Mouse (Mus musculus) midbrain, embryonic 14.5 days (tissue): ENCODE measurements around the gene Igsf3. TPM values are rescaled to one million over a fixed set of nuclear protein-coding genes. Genes with fewer than 3 reads are reported as not detected.

ENCODE experiments used
- ATAC-seq: fragments of 200-750 bp; cut with Nextera tagmentation; 2 replicates; pipeline ENCODE4 v1.8.0; 2017; ENCODE audit warnings: moderate number of reproducible peaks, moderate library complexity; ENCODE audit not compliant: low FRiP score, low TSS enrichment
- DNase-seq: peaks from one replicate; pipeline ENCODE4 v3.0.0-alpha.2; 2015
- H3K27ac ChIP-seq: fragments of 300-500 bp; sonication (generic); replicated peaks from 2 replicates; pipeline ENCODE4 v1.5.1; 2014; ENCODE audit warnings: mild to moderate bottlenecking, low read depth, low read length, moderate library complexity
- H3K27me3 ChIP-seq: fragments of 300-500 bp; sonication (generic); 2 replicates; pipeline ENCODE4 v1.6.1; 2014; ENCODE audit warnings: low read length, control low read depth, mixed read lengths; ENCODE audit not compliant: control insufficient read depth, insufficient read depth
- H3K36me3 ChIP-seq: fragments of 300-500 bp; sonication (generic); 2 replicates; pipeline ENCODE4 v1.6.1; 2014; ENCODE audit warnings: low read length, control low read depth; ENCODE audit not compliant: control insufficient read depth, insufficient read depth
- H3K4me1 ChIP-seq: fragments of 300-500 bp; sonication (generic); 2 replicates; pipeline ENCODE4 v1.6.1; 2014; ENCODE audit warnings: mild to moderate bottlenecking, antibody characterized with exemption, low read length, control low read depth; ENCODE audit not compliant: control insufficient read depth, insufficient read depth
- H3K4me2 ChIP-seq: fragments of 300-500 bp; sonication (generic); 2 replicates; pipeline ENCODE4 v1.6.1; 2014; ENCODE audit warnings: mild to moderate bottlenecking, low read length, moderate library complexity
- H3K4me3 ChIP-seq: fragments of 300-500 bp; sonication (generic); replicated peaks from 2 replicates; pipeline ENCODE4 v1.5.1; 2014; ENCODE audit warnings: low read depth, low read length
- H3K9ac ChIP-seq: fragments of 300-500 bp; sonication (generic); replicated peaks from 2 replicates; pipeline ENCODE4 v1.6.1; 2014; ENCODE audit warnings: mild to moderate bottlenecking, low read length, moderate library complexity
- H3K9me3 ChIP-seq: fragments of 300-500 bp; sonication (generic); 2 replicates; pipeline ENCODE4 v1.6.1; 2016; ENCODE audit warnings: low read length, control low read depth, mixed read lengths; ENCODE audit not compliant: control insufficient read depth
- WGBS: fragments of 180-500 bp; shearing (Covaris S2); extraction: QIAGEN DNeasy Blood & Tissue Kit; methylation state at CpG from one replicate; pipeline ENCODE4 v1.1.7; 2014; 5-methylcytosine and 5-hydroxymethylcytosine counted together
- polyA plus RNA-seq: library from polyadenylated mRNA; unstranded; fragments of >200 nt; fragmentation: Nextera tagmentation; extraction: Ambion mirVana; gene quantifications from 2 replicates; pipeline ENCODE4 v1.2.1, GENCODE M21; 2014

Gene Igsf3
- polyA plus RNA-seq, 1 experiment from 2014 or later = 62.0 TPM

DNA sequence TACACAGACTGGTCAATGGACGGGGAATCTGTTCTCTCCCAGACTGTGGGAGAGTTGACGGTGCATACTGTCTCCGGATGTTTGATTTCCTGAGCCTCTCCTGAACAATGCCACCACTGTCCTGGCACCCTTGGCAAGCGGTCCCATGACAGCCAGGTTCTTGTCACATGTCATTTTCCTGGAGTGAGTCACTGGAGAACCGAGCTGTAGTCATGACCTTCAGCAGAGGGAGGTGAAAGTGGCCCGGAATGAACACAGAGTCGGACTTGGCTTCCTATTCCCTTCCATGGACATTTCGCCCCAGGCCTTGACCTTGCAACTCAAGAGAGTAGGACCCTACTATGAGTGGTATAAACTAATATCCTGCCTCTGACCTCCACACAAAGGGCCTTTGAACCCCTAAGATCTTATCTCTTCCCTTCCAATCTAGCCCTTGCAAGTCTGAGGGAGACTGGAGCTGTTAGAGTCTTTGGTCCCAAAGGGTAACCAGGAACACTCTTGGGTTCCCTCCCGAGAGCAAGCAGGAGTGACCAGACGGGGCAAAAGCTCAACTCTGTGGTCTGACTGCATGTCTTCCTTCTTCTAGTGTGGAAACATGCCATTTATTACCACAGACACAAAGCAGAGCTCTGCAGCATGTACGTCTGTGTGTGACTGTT, 123.6 kb downstream of the Igsf3 start:
- no peaks in the 10 kb centered on the region for H3K27me3 ChIP-seq

DNA sequence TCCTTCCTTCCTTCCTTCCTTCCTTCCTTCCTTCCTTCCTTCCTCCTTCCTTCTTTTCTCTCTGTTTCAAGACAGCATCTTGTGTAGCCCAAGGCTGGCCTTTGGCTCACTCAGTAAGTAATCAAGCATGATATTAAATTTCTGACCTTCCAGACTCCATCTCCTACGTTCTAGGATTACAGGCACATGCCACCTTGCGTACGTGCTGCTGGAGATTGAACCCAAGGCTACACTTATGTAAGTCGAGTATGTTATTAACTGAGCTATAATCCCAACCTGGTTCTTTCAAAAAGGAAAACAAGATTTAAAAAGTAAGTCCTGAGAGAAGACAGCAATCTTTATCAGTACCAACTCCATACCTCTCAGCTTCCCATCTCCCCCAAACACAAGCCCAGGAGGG, 124.7 kb downstream of the Igsf3 start:
- Histone ChIP-seq H3K27ac (no peak overlapping the region), H3K9ac (no peak overlapping the region), H3K4me2 (no peak overlapping the region), H3K27me3 (no peaks in the 10 kb centered on the region), H3K9me3 (no peaks in the 10 kb centered on the region), H3K4me3 (no peak overlapping the region), H3K36me3 (no peaks in the 10 kb centered on the region), H3K4me1 (peaks cover 8% of the 10 kb centered on the region)
- ATAC-seq = no peak
- WGBS = 76% methylated on average over 4 of the region's 4 CpGs
- DNase-seq = no peak

More for the DNA sequence above, 123.6 kb downstream of the Igsf3 start:
- DNase-seq (no peak), ATAC-seq (no peak)
- Histone ChIP-seq H3K9ac (no peak overlapping the region), H3K36me3 (no peaks in the 10 kb centered on the region), H3K9me3 (no peaks in the 10 kb centered on the region), H3K4me2 (no peak overlapping the region), H3K27ac (no peak overlapping the region), H3K4me3 (no peak overlapping the region), H3K4me1 (peaks cover 5% of the 10 kb centered on the region; the same call in 1 of the 2 replicates)
- 89% methylated on average over 11 of the region's 11 CpGs for WGBS

DNA sequence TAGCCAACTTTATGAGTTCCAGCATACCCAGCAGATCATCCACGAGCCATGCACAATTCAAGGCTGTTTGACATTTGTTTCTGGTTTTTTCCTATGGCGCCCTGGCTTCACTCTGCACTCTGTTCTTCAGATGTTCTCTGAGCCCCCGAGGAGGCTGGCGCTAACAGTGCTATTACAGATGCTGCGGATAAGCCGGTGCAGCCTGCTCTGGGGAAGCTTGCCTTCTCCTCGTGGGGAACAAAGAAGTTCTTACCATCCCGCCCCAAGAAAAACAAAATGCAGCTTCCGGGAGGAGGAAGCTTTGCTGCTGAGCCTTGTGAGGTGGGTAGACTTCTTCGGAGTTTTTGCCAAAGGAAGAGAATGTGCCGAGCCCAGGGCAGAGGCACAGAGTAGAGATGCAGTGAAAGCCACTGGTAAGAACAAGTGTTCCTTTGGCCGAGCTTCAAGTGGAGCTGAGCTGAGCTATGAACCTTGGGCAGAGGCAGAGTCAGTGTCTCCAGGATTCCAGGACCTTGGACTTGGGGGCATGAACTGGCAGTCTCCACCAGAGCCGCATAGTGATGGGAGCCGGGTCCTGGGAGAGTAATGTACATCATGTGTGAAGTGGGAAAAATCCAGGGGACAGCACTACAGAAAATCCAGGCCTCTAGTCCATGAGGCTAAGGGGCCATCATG, 125.3 kb downstream of the Igsf3 start:
- Histone ChIP-seq H3K36me3 (no peaks in the 10 kb centered on the region), H3K4me1 (peaks cover 10% of the 10 kb centered on the region), H3K27me3 (no peaks in the 10 kb centered on the region), H3K27ac (no peak overlapping the region), H3K4me2 (no peak overlapping the region), H3K9me3 (no peaks in the 10 kb centered on the region), H3K4me3 (no peak overlapping the region), H3K9ac (no peak overlapping the region)
- ATAC-seq = no peak
- peak; percentile 49 for DNase-seq
- WGBS = 38% methylated on average over 14 of the region's 14 CpGs

DNA sequence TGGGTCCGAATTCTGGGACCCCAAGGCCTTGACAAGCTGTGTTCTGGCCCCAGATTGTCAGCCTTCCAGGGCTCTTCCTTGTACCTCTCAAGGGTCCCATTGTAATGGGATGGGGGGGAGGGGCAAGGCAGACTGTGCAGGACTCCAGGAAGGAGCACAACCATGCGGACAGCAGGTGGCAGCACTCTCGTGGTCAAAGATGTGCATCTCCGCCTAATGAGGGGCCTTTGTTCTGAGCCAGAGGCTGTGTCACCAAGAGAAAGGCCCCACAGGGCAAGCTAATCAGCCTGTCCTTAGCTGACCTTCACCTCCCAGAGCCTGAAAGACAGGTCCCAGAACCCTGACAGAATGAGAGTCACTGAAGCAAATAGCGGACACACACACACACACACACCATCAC, 129.3 kb downstream of the Igsf3 start:
- H3K27ac ChIP-seq = peak overlapping the region; percentile 41; the same call in 1 of the 2 replicates
- peak; percentile 92 for DNase-seq
- 22% methylated on average over 5 of the region's 5 CpGs for WGBS
- H3K9me3 ChIP-seq = no peaks in the 10 kb centered on the region
- peak; percentile 84; the same call in 1 of the 2 replicates for ATAC-seq
- no peak overlapping the region for H3K9ac ChIP-seq
- no peak overlapping the region for H3K4me3 ChIP-seq
- no peaks in the 10 kb centered on the region for H3K27me3 ChIP-seq
- peaks cover 10% of the 10 kb centered on the region for H3K4me1 ChIP-seq
- H3K4me2 ChIP-seq = no peak overlapping the region
- no peaks in the 10 kb centered on the region for H3K36me3 ChIP-seq

DNA sequence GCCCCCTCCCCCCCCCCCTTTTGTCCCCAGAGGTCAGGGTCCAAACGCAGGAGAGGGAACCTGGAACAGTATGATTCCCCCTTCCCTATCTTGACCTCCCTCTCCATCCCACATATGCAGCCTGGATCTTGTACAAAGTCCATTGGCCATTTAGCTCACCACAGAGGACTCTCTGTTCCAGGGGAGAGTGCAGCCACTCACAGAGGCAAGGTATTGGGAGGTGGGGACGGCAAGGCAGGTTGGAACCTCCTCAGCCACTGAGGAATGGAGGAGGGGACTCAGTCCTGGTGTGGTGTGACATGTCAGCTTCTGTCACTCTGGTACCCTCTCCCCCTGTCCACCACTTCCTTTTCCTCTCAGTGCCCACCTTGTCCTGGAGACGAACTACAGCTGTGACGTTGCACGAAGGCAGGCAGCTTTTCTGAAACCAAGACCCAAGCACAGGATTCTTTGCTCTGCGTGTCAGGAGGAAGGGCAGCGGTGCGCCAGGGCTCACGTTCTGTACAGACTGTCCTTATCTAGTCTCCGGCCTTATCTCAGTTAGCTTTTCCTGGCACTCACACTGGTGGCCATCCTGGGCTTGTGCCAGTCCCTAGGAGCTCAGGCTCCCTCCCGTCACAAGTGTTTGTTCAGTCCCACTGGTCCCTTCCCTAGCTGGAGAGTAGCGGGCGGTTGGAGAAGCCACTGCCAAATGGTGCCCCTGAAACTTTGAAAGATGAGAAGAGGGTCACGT, 130.3 kb downstream of the Igsf3 start:
- peaks cover 8% of the 10 kb centered on the region for H3K4me1 ChIP-seq
- H3K27ac ChIP-seq = 0 out of 2 replicates have a peak overlapping the region, but pooled peaks have one; percentile 41
- no peak for DNase-seq
- H3K9ac ChIP-seq = no peak overlapping the region
- 77% methylated on average over 14 of the region's 14 CpGs for WGBS
- ATAC-seq = no peak
- no peak overlapping the region for H3K4me2 ChIP-seq
- H3K4me3 ChIP-seq = no peak overlapping the region
- 0 out of 2 replicates have a peak, but pooled peaks cover 5% of the 10 kb centered on the region for H3K9me3 ChIP-seq
- no peaks in the 10 kb centered on the region for H3K36me3 ChIP-seq
- no peaks in the 10 kb centered on the region for H3K27me3 ChIP-seq

DNA sequence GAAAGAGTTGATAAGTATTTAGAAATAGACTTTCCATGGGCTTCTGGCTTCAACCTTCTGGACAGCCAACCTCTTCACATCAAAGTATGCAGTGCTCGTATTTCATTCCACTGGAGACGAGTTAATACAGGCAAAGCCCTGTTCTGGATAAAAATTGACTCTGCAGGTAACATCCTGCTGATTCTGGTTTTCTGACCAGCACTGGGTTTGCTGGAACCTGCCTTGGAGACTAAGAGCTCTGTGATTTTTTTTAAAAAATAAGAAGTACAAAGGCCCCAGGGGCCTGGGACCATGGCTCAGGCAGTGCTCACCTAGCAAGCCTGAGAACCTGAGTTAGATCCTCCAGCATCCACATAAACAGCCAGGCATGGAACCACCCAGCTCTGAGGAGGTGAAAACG, 130.9 kb downstream of the Igsf3 start:
- Histone ChIP-seq H3K27ac (no peak overlapping the region), H3K27me3 (no peaks in the 10 kb centered on the region), H3K9ac (no peak overlapping the region), H3K4me2 (no peak overlapping the region), H3K36me3 (no peaks in the 10 kb centered on the region), H3K4me1 (peaks cover 4% of the 10 kb centered on the region; the same call in 1 of the 2 replicates), H3K9me3 (0 out of 2 replicates have a peak, but pooled peaks cover 5% of the 10 kb centered on the region), H3K4me3 (no peak overlapping the region)
- WGBS = 81% methylated on average over 3 of the region's 3 CpGs
- ATAC-seq (no peak), DNase-seq (no peak)

DNA sequence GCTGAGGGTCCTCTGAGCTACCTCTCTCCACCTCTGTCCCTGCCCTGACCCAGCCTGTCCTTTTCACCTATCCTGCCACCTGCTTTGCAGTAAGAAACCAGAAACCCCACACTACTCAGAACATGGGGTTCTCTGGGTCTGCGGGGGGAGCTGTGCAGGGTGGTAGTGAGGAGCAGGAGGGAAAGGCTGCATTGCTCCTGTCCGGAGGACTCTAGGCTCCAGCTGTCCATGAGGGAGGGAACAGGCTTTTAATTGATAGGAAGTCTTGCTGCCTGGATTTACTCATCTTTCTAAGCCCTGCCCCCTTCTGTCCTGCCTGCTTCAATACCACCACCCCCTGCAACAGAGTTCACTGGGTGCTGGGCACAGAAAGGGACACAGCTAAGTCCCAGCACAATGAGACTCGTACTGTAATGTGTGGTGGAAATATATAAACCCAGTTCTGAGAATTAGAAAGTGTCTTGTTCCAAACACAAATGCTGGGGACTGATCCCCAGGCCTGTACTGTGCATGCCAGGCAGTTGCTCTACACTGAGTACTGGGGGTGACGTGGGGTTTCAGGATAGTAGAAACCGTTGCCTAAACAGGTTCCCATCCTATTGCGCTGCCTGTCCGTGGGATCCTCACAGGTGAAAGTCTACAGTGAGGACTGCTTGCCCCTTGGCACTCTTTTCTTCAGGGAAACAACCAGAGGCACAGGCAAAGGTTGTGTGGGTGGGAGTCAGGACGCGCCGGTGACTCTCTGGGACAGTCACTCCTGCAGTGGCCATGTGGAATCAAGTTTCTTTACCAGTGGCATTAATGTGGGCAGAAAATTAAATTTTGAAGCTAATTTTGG, 133.0 kb downstream of the Igsf3 start:
- Histone ChIP-seq H3K4me3 (no peak overlapping the region), H3K4me2 (no peak overlapping the region), H3K27ac (no peak overlapping the region), H3K4me1 (peaks cover 14% of the 10 kb centered on the region), H3K9ac (no peak overlapping the region), H3K27me3 (no peaks in the 10 kb centered on the region), H3K9me3 (0 out of 2 replicates have a peak, but pooled peaks cover 5% of the 10 kb centered on the region), H3K36me3 (no peaks in the 10 kb centered on the region)
- WGBS = 87% methylated on average over 10 of the region's 10 CpGs
- DNase-seq (no peak), ATAC-seq (no peak)

DNA sequence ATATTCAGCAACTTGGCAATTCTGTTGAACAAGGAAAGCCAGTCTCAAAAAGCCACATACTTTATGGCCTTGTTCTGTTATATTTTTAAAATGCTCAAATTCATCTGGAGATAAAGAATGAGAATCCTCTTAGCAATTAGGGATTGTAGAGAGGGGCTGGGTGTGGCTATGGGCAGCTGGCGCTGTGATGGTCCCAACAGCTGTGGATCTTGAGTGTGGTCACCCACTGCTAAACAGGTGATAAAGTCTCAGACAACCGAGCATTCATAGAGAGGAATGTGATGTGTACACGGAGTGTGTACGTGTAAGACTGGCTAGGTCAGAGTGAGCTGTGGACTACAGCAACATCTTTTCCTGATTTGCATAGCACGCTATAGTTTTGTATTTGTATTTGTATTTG, 133.7 kb downstream of the Igsf3 start:
- H3K27me3 ChIP-seq = no peaks in the 10 kb centered on the region
- no peak for ATAC-seq
- H3K36me3 ChIP-seq = no peaks in the 10 kb centered on the region
- H3K9ac ChIP-seq = no peak overlapping the region
- H3K4me2 ChIP-seq = no peak overlapping the region
- no peak overlapping the region for H3K27ac ChIP-seq
- WGBS = 95% methylated on average over 5 of the region's 5 CpGs
- H3K4me3 ChIP-seq = no peak overlapping the region
- H3K9me3 ChIP-seq = 0 out of 2 replicates have a peak, but pooled peaks cover 5% of the 10 kb centered on the region
- H3K4me1 ChIP-seq = peaks cover 14% of the 10 kb centered on the region
- no peak for DNase-seq
